Mouse (Mus musculus): Measurements from ENCODE around the gene Brix1.
A peak's percentile ranks its signal among the peaks of the same experiment; 100 is the strongest.
"Not testable (repeated sequence)": the region's sequence is repeated elsewhere in the genome, so short reads cannot be mapped to it uniquely, and the experiment has no call there.

Brix1 gene

DNA sequence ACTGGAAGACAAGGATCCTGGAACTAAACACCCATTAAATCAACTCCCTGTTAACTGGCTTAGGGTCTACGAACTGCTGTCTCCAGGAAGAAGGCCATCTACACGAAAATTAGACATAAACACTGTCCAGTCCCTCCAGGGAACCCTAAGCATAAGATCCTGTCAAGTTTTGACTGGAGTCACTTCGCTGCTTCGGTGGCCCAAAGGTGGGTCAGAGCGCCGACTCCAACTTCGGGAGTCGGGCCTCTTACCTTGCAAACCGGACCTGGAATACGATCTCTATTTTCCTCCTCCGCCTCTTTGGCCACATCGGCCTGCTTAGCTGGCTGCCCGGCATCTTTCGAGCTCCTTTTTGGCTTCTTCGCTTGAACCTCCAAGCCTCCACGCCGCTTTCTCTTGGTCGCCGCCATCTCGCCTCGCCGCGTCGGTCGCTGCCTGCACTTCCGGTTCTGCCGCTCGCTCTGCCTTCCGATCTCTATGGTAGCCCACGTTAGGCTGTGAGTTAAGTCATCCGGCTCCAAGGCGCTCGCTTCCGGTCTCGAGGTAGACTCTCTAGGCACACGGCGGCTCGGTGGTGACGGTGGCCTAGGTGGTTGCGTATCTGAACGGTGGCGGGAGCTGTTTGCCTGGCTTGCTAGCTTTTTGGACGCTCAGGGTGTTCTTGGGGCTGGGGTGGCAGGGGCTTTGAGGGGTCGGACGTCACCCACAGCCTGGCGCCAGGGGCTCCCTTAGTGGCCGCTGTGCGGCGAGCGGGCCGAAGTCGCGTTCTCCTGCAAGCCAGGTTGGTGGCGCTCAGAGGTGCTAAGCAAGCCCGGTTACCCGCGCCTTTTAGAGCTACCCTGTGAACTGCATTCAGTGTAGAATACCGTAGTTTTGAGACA is at the start of gene Brix1, which contains the start of gene Rad1:
Gene Brix1 (minus strand): TSS at position 464 of the 881 bp plus-strand sequence.
Gene Rad1 (plus strand): TSS at position 535 of the 881 bp plus-strand sequence.
- DNase-seq: peak; percentile 84 to 92

DNA sequence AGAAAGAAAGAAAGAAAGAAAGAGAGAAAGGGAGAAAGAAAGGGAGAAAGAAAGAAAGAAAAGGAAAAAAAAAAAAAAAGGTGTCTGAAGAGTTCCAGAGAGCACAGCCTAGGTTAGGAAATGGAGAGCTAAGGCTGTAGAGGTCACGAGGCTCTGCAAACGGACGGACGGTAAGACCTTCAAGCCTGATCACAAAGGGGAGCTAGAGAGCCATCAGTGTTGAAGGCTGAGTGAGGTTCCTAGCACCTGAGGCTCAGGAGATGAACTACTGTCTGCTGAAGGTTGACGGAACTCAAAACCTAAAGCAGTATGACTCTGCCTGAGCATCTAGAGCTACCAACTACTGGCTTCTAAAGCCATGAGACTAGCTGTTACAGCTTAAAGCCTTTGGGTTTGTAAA is 48.8 kb upstream of the Brix1 start:
- no peak for DNase-seq

DNA sequence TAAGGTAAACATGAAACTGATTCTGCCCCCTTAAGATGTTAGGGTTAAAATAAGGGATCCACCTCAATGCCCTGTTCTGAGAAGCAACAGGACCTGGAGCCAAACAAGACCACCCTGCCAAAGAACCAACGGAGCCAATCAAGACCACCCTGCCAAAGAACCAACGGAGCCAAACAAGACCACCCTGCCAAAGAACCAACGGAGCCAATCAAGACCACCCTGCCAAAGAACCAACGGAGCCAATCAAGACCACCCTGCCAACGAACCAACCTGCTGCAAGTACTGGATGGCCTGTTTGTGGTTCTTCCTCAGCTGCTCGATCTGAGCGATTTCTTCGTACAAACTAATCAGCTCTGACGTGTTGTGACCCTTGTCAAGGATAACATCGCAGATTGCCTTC is 47.6 kb upstream of the Brix1 start:
- not testable (repeated sequence) for DNase-seq

DNA sequence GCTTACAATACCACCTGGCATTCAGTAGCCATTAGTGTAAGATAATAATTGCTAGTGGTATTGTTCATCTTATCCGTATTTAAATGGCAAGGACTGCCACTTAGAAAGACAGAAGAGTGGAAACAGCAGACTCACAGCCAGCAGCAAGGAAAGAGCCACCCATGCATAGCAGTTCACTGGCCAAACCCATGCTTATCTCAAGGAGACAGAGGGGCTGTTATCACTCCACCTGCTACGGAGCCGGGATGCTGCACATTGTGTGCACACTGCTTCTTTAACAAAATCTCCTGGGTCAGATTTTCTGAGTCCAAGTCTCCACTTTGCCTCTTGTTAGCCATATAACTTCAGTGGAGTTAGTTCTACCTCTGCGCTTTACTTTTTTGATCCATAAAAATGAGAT is 45.6 kb upstream of the Brix1 start:
- no peak for DNase-seq

DNA sequence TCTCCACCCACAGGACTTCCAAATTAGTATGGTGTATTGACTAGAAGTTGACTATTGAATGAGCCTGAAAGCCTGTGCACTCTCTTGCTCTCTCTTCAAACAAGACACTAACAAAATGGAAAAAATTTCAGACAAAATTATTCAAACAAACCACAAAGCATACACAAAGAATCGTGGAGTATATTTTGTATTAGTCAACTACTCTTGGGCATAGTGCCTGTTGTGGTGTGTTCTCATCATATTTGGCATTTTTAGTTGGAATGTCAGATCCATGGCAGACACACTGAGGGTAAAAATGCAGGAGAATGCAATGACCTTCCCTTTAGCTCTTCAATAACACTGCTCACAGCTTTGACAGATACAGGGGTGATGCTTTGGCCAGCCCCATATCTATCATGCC is 40.1 kb upstream of the Brix1 start:
- no peak for DNase-seq

DNA sequence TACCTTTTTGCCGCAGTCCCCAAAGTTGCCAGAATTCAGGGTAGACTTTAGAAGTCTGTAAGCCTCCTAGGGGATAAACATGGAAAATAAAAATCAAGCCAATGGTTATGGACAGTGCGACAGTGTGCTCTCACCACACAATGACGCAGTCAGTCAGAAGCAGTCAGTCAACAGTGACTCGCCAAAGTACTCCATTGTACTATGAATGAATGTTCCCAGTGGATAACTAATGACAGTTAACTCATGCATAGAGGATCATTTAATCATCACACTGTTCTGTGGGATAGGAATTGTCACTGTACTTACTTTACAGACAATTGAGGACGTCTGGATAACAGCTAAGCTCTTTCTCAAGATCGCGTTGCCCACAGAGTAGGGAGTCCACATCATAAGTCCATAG is 29.4 kb upstream of the Brix1 start:
- no peak for DNase-seq

DNA sequence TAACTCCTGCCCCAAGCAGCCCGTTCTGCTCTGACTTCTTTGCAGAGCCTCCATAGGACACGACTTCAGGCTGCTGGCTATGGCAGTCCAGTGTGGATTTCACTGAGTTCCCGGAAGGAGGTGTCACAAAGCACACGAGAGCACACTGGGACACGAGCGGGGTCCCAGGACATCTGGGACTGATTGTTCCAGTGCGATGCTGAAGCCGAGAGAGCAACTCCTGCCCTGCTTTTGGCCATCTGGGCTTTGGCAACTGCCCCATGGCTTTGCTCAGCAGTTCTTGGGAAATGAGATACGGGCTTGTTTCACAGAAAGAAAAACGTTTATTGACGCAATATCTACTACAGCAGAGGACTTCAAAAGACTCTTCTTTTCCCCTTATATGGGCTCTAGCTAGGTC is 20.4 kb upstream of the Brix1 start:
- DNase-seq: no peak

DNA sequence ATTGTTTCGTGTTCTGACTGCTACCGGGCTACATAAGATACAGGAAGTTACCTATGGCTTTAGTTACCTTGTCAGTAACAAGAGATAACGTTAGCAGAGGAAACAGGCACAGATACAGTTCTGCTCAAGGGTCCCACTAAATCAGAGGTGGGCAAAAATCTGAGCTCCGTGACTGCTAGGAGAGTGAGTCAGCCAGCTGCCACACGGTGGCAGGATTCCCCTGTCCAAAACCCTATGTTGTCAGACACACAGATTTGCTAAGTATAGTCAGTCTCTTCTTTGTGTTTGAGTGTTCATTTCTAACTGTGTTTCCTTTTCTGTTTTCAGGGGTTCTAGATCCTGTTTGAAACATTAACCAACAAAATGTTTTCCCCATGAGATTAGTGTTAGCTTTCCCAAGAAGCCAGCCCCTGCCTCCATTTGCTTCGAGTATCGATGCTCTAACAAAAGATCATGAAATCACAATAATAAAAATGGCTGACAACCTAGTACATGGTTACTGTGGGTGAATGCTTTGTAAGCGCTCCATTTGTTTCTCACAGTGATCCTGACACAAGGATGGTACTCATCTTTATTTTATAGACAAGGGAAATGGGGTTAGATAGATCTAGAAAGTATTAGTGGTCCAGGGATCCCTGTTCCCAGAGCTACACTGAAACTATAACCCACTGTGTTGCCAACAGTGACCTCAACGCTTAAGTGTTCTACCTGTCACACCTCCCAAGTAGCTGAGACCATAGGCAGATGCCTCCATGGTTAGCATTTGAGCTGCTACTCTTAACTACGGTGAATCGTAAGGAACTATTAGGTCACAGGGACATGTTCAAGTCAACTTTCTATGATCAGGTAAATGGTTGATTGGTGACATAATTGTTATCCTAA is 15.3 kb upstream of the Brix1 start:
- DNase-seq: no peak

DNA sequence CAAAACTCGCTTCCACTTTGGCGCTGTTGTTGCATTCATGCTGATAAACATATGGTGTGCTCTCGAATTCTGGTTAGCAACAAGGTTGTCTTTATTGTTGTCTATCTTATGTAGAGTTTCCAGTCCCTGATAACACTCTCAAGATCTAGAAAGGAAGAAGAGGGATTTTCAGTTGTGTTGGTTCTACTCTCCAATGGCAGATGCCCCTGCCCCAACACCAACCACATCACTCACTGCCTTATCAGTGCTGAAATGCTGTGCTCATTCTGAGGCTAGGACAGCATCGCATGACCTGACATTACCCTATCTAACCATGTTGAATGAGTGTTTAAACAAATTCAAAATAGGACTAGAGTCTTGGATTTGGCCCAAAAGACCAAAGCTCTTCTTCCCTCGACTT is 14.3 kb upstream of the Brix1 start:
- DNase-seq: no peak

DNA sequence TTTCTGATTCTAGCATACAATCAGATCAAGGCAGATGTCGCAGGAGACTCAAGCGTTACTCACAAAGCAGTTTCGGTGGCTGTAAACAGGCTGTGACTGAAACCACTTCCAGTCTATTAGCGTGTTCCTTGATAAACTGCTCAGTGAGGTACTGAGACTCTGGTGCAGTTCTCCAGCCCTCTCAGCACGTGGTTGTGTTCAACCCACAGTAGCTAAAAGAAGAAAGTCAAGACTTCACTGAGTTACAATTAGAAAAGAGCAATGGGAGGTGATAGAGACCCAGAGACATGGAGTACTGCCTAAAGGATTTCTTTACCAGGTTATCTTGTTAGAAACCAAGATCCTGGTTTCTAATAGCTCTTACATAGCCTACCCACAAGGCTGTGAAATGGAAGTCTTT is 13.8 kb upstream of the Brix1 start:
- no peak for DNase-seq

DNA sequence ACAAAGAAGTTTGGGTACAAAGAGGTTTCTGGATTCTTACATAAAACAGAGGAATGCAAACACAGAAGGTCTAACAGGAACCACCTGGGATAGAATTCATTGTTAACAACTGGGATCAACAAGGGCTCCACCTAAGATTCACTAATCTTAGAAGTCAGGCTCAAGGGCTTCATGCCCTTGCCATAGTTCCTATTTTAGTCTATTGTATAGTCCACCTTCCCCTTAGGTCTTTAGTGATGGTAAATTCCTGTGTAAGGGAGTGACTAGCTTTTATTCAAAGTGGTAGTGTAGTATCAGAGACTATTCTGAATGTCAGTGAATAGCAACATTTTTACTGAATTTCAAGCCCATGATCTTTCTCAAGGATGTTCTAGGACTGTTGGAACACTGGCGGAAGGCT is 10.9 kb upstream of the Brix1 start:
- not testable (repeated sequence) for DNase-seq

DNA sequence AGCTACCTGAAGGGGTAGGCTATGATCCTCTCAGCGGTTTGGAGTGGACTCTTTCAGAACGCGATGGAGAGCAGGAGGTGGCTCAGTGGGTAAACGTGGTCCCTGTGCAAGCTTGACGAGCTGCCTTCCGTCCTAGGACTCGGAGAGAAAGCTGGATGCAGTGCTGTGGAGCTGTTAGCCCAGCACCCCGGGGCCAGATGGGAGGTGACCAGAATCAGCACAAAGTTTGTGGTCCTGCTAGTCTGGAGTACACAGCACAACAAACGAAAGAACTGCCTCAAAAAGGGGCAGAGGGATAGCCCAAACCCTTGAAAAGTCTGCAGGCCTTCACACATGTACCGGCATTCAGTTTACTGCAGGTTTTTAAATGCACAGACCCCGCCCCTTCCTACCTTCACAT is 10.2 kb upstream of the Brix1 start:
- no peak for DNase-seq

DNA sequence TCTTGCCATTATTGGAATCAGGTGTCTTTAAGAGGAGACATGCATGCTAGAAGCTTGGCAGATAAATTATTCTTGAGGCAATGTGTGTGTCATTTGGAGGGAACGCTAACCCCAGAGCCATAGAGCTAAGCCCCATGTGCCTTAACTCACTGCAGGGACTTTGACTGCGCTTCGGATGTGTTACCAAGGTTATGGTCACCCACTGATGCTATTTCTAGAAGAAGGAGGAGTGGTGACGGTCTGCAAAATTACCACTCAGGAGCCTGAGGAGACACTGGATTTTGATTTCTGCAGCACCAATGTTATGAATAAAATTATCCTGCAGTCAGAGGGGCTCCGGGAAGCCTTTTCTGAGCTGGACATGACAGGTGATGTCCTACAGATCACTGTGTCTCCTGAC is 4.4 kb upstream of the Brix1 start:
- no peak for DNase-seq

DNA sequence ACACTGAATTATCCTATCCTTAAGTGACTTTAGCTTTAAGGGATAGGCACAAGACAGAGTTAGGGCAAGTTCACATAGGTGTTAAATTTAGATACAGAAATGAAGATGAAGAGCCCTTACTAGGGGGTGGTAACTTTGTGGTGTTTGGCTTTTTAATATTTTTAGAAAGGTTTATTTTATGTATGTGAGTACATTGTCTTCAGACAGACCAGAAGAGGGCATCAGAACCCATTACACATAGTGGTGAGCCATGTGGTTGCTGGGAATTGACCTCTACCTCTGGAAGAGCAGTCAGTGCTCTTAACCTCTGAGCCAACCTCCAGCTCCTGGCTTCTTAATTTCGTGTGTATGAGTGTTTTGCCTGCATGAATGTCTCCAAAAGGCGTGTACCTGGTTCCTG is 1.5 kb upstream of the Brix1 start:
- DNase-seq: no peak

DNA sequence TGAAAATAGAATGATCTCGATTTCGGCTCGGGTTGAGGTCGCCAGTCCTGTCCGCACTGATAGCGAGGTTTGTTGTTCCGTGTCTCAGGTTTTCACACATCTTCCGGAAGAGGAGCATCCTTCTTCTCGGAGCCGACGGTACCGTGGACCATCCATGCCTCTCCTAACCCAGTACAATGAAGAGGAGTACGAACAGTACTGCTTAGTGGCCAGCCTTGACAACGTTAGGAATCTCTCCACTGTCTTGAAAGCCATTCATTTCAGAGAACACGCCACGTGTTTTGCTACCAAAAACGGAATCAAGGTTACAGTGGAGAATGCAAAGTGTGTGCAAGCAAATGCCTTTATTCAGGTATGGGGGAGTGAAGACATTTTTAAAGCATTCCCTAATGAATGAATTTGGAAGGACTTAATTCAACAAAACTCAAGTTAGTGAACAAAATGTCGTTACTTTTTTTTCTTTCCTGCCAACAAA is 655 bp upstream of the Brix1 start:
- no peak for DNase-seq

DNA sequence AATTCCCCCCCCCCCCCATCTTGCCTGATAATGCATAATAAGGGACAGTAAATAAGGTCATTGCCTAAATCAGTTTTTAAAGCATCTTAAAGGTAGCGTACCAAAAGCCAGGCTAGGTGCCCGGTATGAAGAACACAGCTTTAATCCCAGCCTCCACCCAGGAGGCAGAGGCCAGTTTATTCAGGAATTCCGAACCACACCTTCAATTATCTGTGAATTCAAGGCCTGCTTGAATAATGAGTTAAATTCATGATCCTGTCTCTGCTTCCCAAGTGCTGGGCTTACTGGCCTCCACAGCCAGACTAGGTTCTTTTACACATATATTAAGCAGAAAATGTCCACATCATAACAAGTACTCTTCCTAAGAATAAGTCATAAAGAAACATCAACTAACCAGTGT is 14.8 kb downstream of the Brix1 start:
- no peak for DNase-seq

DNA sequence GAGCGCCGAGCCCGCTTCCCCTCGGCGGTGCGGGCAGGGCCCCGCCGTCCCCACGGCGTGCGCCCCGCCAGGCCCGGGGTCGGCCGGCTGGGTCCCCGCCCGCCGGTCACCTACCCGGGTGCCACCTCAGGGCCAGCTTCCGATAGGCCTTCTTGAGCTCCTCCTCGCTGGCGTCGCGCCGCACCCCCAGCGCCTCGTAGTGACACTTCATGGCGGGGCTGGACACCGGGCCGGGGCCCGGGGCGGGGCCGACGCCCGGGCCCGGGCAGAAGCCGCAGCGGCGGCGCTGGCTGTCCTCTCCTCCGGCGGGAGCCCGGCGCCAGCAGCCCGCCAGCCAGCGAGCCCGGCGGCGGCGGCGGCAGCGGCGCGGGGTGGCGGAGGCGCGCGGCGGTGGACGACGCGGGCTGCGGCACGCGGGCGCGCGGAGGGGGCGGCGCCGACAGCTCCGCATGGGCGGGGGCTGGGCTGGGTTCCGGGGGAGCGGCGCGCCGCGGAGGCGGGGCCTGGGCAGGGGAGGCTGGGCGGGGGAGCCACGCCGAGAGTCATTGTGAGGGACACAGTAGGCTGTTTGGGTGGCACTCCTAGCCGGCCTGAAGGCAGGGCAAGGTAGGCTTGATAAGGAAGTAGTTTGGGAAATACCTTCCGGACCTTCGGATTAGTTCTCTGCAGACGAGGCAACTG is 15.5 kb downstream of the Brix1 start, which contains the start of gene Dnajc21:
Gene Dnajc21 (minus strand): TSS at position 366 of the 681 bp plus-strand sequence.
- peak; percentile 65 to 74 for DNase-seq

DNA sequence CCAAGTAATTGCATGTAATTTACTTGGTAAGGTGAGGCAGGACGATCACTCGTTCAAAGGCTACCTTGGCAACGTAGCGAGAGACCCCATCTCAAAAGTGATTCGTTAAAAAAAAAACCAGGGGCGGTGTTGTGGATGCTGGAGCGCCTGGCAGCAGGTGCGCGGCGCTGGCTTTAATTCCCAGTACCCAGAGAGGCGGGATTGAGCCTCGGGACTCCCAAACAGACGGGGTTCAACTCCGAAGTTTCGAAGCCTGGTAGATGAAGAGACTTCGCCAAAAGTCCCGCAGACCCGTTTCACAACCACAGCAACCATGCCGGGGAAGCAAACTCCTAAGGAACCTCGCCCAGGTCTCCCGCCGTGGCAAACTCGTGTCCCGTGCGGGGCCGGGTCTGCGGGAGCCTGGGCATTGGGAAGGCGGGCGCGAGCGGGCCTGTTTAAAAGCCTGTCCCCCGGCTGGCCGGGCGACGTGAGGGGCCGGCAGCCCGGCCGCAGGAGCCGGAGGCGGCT is 16.1 kb downstream of the Brix1 start:
- peak; percentile 18 to 20 for DNase-seq

DNA sequence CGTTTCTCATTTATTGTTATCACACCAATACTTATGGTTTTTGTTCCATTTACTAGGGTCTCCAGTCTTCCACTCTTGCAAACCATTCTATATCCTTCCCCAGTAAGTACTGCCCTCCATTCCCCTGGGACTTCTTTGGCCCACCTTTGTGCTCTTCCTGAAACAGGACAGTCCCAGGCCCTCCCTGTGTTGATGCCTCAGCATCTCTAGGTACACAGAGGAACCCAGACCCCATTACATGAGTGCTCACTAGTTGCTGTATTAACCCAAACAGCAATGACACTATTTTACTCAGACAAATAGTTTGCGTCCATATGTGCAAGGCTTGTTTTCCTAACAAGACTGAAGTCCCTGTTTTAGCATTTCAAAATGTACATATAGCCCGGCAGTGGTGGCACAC is 17.0 kb downstream of the Brix1 start:
- no peak for DNase-seq

DNA sequence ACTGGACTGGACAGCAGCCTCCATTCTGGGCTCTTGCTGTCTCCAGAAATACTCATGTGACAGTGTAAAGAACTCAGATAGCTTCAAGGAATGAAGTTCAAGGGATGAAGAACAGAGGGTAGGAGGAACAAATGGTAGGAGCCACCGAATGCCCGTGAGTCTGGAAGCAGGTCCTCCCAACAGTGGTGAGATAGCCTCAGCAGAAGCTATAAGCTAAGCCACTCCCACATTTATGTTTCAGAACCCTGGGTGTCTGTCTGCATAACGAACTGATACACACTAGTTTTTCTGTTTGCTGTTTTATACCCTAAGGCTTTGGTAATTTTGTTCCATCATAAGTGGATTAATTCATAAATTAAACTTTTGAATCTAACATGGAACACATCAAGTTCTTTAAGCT is 21.1 kb downstream of the Brix1 start:
- no peak for DNase-seq

DNA sequence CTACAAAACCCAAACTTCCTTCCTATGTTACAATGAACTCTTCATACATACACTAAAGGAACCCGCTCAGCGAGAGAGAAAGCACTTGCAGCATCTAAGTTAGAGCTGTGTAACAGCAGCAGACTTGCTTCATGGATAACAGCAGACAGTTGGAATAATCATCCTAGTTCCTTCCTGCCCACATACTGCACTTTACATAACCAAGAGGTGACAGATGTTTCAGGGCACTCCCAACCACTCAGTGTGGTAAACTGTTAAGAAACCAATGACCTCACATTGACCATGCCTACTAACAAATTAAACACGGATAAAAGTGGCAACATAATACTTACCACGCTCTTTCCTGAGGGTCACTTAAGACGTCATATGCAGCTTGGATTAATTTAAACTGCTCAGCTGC is 22.2 kb downstream of the Brix1 start:
- DNase-seq: no peak

DNA sequence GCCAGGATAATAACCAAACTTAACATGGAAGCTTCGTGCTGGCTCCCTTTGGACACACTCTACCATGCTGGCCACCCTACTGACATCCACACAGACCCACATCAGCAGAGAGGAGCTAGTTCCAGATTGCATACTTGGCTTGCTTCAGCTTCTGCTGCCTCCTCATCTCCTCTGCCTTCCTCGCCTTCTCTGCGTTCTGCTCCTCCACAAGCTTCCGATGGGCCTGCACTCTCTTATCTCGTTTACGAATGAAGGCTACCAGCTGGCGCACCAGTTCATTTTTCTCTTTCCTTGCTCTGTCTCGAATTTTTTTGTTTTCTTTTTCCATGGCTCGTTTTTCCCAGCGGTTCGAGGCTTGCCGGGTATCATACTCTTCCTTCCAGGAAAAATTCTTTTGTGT is 24.8 kb downstream of the Brix1 start:
- DNase-seq: no peak

DNA sequence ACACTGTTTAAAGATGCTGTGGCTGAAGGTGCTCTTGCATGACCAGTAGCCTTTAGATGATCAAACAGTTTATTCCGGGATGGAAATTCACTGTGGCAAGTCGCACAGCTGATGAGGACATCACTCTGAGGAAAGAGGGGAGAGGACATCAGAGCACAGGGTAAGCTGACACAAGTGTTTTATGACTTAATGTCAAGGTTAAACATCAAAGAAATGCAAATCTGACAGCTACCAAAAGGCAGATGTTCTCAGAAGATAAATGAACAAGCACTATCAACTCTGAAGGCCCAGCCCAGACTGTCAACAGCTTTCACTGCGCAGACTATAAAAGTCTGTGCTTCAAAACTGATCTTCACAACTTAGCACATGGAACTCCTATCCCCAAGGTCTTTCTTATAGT is 38.6 kb downstream of the Brix1 start:
- no peak for DNase-seq

Measured in thymus, adult 18-20 months (tissue).